Mouse (Mus musculus) urinary bladder, postnatal 36 days (tissue): ENCODE measurements around the gene Ndrg3.

Experiments used
- DNase-seq, 2 experiments: peaks; one replicate each; pipeline ENCODE4 v3.0.0; 2022; ENCODE audit warnings: low spot score in 2 of 2, mixed read lengths in 1 of 2

Gene Ndrg3

GRCm38 (mm10) chr2:156991470-156992319, at the start of gene Ndrg3:
Gene Ndrg3 (minus strand): TSS chr2:156992056.
- peak; percentile 90 to 95 for DNase-seq

- no peak for DNase-seq
These were observed 49.6 kb upstream of the Ndrg3 start for GRCm38 (mm10) chr2:157041421-157041820.

GRCm38 (mm10) chr2:157040649-157041046, 48.8 kb upstream of the Ndrg3 start:
- DNase-seq = no peak

GRCm38 (mm10) chr2:157039900-157040648, 48.2 kb upstream of the Ndrg3 start:
- no peak for DNase-seq

GRCm38 (mm10) chr2:157037303-157037702, 45.4 kb upstream of the Ndrg3 start:
- DNase-seq = no peak

- DNase-seq = no peak
These were observed 44.5 kb upstream of the Ndrg3 start for GRCm38 (mm10) chr2:157036400-157036799.

- no peak for DNase-seq
These were observed 43.5 kb upstream of the Ndrg3 start for GRCm38 (mm10) chr2:157035371-157035770.

- peak; percentile 69 to 82 for DNase-seq
These were observed 38.9 kb upstream of the Ndrg3 start for GRCm38 (mm10) chr2:157030804-157031203.

DNA sequence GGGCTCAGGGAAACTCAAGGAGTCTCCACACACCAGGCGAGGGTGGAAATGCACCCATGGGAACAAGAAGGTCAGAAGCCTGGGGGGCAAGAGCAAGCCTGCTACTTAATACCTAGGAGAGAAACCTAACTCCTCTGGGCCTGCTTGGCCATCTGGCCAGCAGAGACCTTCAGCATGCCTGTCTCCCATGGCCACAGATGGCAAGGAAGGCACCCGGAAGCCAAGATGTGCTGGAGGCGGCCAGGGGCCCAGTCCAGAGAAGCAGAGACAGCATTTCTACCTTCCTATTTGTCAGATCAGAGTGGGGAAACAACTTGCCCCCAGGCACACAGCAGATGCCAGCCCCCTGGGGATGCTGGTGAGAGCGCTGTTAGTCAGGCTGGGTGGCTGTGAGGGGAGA, 36.4 kb upstream of the Ndrg3 start:
- DNase-seq = no peak

DNA sequence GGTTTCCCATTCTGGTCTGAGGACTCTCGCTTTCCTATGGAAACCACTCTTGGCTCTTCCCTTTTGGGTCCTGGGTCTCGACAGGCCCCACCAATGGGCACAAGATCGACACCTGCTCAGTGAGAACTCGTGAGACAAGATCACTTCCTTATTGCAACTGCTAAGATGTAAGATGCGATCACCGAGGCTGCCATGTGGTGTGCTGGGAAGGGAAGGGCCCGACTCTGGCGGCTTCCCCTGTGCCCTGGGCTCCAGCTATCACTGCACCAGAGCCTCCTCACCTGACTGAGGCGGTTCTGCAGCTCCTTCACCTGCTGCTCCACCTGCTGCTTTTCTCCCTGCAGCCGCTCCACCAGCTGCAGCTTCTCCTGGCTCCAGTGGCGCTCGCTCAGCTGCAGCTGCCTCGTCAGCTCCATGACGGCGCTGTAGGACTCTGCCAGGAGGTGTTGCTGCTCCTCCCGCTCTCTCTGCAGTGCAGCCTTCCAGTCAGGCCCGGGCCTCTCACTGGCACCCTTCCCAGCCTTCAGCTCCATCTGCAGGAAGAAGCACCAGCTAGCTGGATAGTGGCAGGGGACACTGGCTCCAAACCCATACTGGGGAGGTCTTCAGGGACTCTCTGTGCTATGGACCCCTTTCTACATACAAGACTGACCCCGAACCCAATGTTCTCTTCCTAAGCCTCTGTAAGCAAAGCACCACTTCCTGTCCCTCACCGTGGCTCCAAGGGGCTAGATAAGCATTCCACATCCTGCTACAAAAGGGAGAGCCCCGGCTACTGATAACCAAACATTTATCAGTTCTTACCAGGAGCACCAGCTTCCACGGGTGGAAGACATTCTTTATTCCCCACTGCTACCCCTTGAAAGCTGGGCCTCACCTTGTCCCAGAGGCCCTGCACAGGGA, 35.5 kb upstream of the Ndrg3 start:
- no peak for DNase-seq

- no peak for DNase-seq
These were observed 29.3 kb upstream of the Ndrg3 start for GRCm38 (mm10) chr2:157021156-157021555.

GRCm38 (mm10) chr2:157019228-157019627, 27.4 kb upstream of the Ndrg3 start:
- no peak for DNase-seq

GRCm38 (mm10) chr2:157016529-157017270, 24.8 kb upstream of the Ndrg3 start:
- DNase-seq = no peak

DNA sequence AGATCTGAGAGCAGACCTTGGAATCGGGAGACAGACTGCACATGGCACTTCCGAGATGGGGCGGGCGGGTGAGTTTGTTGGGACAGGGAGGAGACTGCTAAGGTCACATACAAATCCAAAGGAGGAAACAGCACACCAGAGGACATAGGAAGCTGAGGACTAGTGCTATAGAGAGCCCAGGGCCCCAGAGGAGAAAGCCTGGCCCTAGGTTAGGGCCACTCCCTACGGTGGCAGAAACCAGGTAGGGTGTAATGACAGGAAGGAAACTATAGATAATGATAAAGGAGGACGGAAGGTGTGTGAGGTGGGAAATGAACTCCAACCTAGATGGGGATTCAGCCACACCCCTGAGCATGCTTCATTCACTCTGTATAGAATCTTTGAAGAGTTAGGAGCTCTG, 20.5 kb upstream of the Ndrg3 start:
- DNase-seq = no peak

- no peak for DNase-seq
These were observed 18.9 kb upstream of the Ndrg3 start for GRCm38 (mm10) chr2:157010634-157011310.

GRCm38 (mm10) chr2:157010121-157010520, 18.3 kb upstream of the Ndrg3 start:
- no peak for DNase-seq

GRCm38 (mm10) chr2:157008509-157008908, 16.7 kb upstream of the Ndrg3 start:
- DNase-seq = no peak

DNA sequence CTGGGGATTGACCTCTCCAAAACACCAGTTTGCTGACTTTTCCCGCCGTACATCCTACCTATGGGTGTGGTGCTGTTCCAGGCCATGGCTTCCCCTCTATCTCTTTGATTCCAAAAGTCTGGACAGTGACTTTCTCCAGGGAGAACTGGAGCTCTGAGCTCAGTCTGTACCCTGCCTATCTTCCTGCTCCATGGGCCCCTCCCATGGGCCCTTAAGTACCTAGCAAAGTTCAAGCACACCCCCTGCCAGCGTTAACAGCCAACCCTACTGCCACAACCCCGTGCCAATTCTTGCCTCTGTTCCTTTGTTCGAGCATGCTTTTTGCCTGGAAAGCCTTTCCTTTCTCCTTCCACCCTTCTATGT, 15.4 kb upstream of the Ndrg3 start:
- DNase-seq = no peak

- peak; percentile 78 to 87 for DNase-seq
These were observed 14.8 kb upstream of the Ndrg3 start, which contains the start of gene Dsn1 for GRCm38 (mm10) chr2:157006511-157007233. Gene Dsn1 (minus strand): TSS chr2:157007154.

GRCm38 (mm10) chr2:157002321-157002720, 10.5 kb upstream of the Ndrg3 start:
- no peak for DNase-seq
